In the genomic region with DNA sequence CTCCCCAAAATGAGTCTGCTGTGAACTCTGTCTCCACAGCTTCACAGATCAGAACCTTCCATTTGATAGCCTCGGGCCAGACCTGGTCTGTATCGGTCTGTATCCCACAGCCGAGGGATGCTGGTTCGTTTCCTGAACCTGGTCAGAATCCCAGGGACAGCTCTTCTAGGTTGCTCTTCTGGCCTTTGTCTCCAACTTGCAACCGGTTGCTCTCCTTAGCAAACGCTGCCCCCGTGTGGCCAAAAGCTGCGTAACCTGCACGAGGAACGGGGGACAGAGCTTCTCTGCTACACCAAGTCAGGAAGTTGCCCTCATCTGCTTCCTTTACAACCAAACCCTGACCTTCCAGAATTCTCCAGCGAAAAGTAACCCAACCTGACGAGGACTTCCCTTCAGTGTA, we compare ENCODE assay signal across 8 mouse cellular contexts. TPM values are rescaled to one million over a fixed set of nuclear protein-coding genes. Genes with fewer than 3 reads are reported as not detected.
DNase-seq lines count a peak whose midpoint lies in the region; ATAC-seq and TF ChIP-seq lines count a peak whose summit lies in the region.

No protein-coding gene starts in this region.

- peaks cover under 1% of the 10 kb centered on the region for H3K36me3 ChIP-seq in liver, embryonic 12.5 days
- H3K36me3 ChIP-seq in kidney, adult 2 months (ENCODE audit: control insufficient read depth, insufficient read depth, low read length), result no peaks in the 10 kb centered on the region
- peaks cover 6% of the 10 kb centered on the region for H3K36me3 ChIP-seq in limb, embryonic 10.5 days
- no peaks in the 10 kb centered on the region for H3K36me3 ChIP-seq in midbrain, postnatal 0 days (ENCODE audit: insufficient read depth, low read length)

- no peak overlapping the region for H3K4me3 ChIP-seq in liver, embryonic 12.5 days
- H3K4me3 ChIP-seq in kidney, adult 2 months (ENCODE audit: insufficient read depth, low read depth, low read length), result no peak overlapping the region
- no peak overlapping the region for H3K4me3 ChIP-seq in limb, embryonic 10.5 days
- H3K4me3 ChIP-seq in midbrain, postnatal 0 days (ENCODE audit: low read depth, low read length), result no peak overlapping the region

- H3K27me3 ChIP-seq in liver, embryonic 12.5 days (replicated peaks), result 0 out of 2 replicates have a peak, but pooled peaks cover 8% of the 10 kb centered on the region
- no peaks in the 10 kb centered on the region for H3K27me3 ChIP-seq in kidney, adult 2 months (replicated peaks; ENCODE audit: control insufficient read depth, insufficient read depth, low read length)
- H3K27me3 ChIP-seq in limb, embryonic 10.5 days (ENCODE audit: low read depth, poor library complexity, severe bottlenecking), result no peaks in the 10 kb centered on the region
- H3K27me3 ChIP-seq in midbrain, postnatal 0 days (ENCODE audit: insufficient read depth, low read length), result no peaks in the 10 kb centered on the region

- DNase-seq in liver, result peak; percentile 91
- peak; percentile 96 for DNase-seq in embryo, embryonic 10 days (ENCODE audit: low spot score)
- DNase-seq in gastrocnemius, postnatal 25 days, result peak; percentile 72
- peak; percentile 91 for DNase-seq in kidney, adult 2 months
- peak; percentile 98 for DNase-seq in limb, embryonic 10.5 days (ENCODE audit: low spot score)
- DNase-seq in midbrain, postnatal 0 days (ENCODE audit: low spot score), result peak; percentile 85
- peak; percentile 89 to 94 for DNase-seq in spleen, postnatal 10 days (ENCODE audit: low spot score in 2 of 2)

- no peaks in the 10 kb centered on the region for H3K9me3 ChIP-seq in liver, embryonic 12.5 days (replicated peaks)
- H3K9me3 ChIP-seq in limb, embryonic 10.5 days (replicated peaks), result no peaks in the 10 kb centered on the region
- no peaks in the 10 kb centered on the region for H3K9me3 ChIP-seq in midbrain, postnatal 0 days (ENCODE audit: low read length)

- no peak; the same call in 1 of the 2 replicates for ATAC-seq in liver, embryonic 12.5 days
- peak; percentile 32; the same call in 1 of the 2 replicates for ATAC-seq in midbrain, postnatal 0 days (ENCODE audit: low FRiP score)

- no peak for TF ChIP-seq POLR2A in kidney, adult 2 months (IDR thresholded peaks at IDR 0.05; ENCODE audit: low read depth, low read length)

- H3K9ac ChIP-seq in liver, embryonic 12.5 days, result no peak overlapping the region
- H3K9ac ChIP-seq in midbrain, postnatal 0 days (replicated peaks; ENCODE audit: low read length, poor library complexity, severe bottlenecking), result no peak overlapping the region

- no peaks in the 10 kb centered on the region for H3K4me1 ChIP-seq in liver, embryonic 12.5 days
- no peaks in the 10 kb centered on the region for H3K4me1 ChIP-seq in kidney, adult 2 months (ENCODE audit: control insufficient read depth, insufficient read depth, low read length)
- H3K4me1 ChIP-seq in limb, embryonic 10.5 days, result peaks cover 9% of the 10 kb centered on the region
- no peaks in the 10 kb centered on the region for H3K4me1 ChIP-seq in midbrain, postnatal 0 days (ENCODE audit: insufficient read depth, low read length)

- H3K27ac ChIP-seq in liver, embryonic 12.5 days, result no peak overlapping the region
- no peak overlapping the region for H3K27ac ChIP-seq in kidney, adult 2 months (ENCODE audit: insufficient read depth, low read depth, low read length)
- peak overlapping the region; percentile 76 for H3K27ac ChIP-seq in limb, embryonic 10.5 days
- H3K27ac ChIP-seq in midbrain, postnatal 0 days (ENCODE audit: low read depth, low read length), result no peak overlapping the region

- WGBS in liver, embryonic 12.5 days (ENCODE audit: insufficient replicate concordance), result 2% methylated on average over 12 of the region's 12 CpGs
- 3% methylated on average over 12 of the region's 12 CpGs for WGBS in kidney, adult 2 months
- WGBS in limb, embryonic 10.5 days, result 5% methylated on average over 12 of the region's 12 CpGs
- 4% methylated on average over 12 of the region's 12 CpGs for WGBS in midbrain, postnatal 0 days

- TF ChIP-seq CTCF in kidney, adult 2 months (conservative IDR thresholded peaks at IDR 0.05; ENCODE audit: insufficient read depth, insufficient read length, low read depth, low read length), result peak; percentile 98
- peak; percentile 99 for TF ChIP-seq CTCF in midbrain, postnatal 0 days (IDR thresholded peaks at IDR 0.05)

- H3K4me2 ChIP-seq in liver, embryonic 12.5 days, result no peak overlapping the region
- no peak overlapping the region for H3K4me2 ChIP-seq in midbrain, postnatal 0 days (ENCODE audit: low read depth, low read length, poor library complexity, severe bottlenecking)

RNA-seq across cellular contexts. Expression of a gene that starts 46.8 kb away (rescaled TPM):
- 3.8 and 4.5 TPM in 2 replicates for polyA plus RNA-seq in liver, embryonic 12.5 days (2016; fragmentation: Nextera tagmentation; extraction: Ambion mirVana)
- 1 to 10 TPM; 7.0 to 7.2 TPM for total RNA-seq in gastrocnemius, postnatal 25 days (2021)
- polyA plus RNA-seq in kidney, adult 2 months (2012; rRNA removed), result 7.0 and 8.2 TPM in 2 replicates
- polyA plus RNA-seq in limb, embryonic 10.5 days (2016; fragmentation: Nextera tagmentation; extraction: Ambion mirVana), result 3.9 and 4.1 TPM in 2 replicates
- 3.7 and 3.8 TPM in 2 replicates for total RNA-seq in midbrain, postnatal 0 days (2014; rRNA removed)
- 0.44 and 0.49 TPM in 2 replicates for polyA plus RNA-seq in midbrain, postnatal 0 days (2015; fragmentation: Nextera tagmentation; extraction: Ambion mirVana)
